Mouse (Mus musculus) liver, embryonic 14.5 days (tissue): ENCODE data around the gene Vezf1. TPM values are rescaled to one million over a fixed set of nuclear protein-coding genes. Genes with fewer than 3 reads are reported as not detected.

Source experiments
- ATAC-seq: fragments of 200-750 bp; cut with Nextera tagmentation; 2 replicates; pipeline ENCODE4 v1.8.0; 2017; ENCODE audit warnings: moderate number of reproducible peaks, mild to moderate bottlenecking, moderate library complexity; ENCODE audit not compliant: insufficient read depth
- DNase-seq, 3 experiments: peaks; one replicate each; pipeline ENCODE4 v3.0.0-alpha.2; 2012 to 2013; ENCODE audit warnings: low read depth in 3 of 3, low spot score in 3 of 3
- H3K27ac ChIP-seq: fragments of 300-500 bp; sonication (generic); 2 replicates; pipeline ENCODE4 v1.5.1; 2014; ENCODE audit warnings: moderate library complexity, mild to moderate bottlenecking, control low read depth, inconsistent platforms
- H3K27me3 ChIP-seq: fragments of 300-500 bp; sonication (generic); 2 replicates; pipeline ENCODE4 v1.6.1; 2014; ENCODE audit warnings: mild to moderate bottlenecking, low read length, moderate library complexity; ENCODE audit not compliant: control insufficient read depth, insufficient read depth
- H3K36me3 ChIP-seq: fragments of 300-500 bp; sonication (generic); replicated peaks from 2 replicates; pipeline ENCODE4 v1.6.1; 2014; ENCODE audit warnings: low read depth; ENCODE audit not compliant: control insufficient read depth, insufficient read depth
- H3K4me1 ChIP-seq, 2 experiments: fragments of 200-500 bp in 1 of 2; fragments of 300-500 bp in 1 of 2; sonication (generic) in 1 of 2; replicated peaks; 2 replicates each; pipeline ENCODE4 v1.6.1; 2012 to 2014; ENCODE audit warnings: antibody characterized with exemption in 1 of 2, inconsistent platforms in 1 of 2, low read length in 1 of 2; ENCODE audit not compliant: control insufficient read depth in 2 of 2, insufficient read depth in 2 of 2
- H3K4me2 ChIP-seq: fragments of 300-500 bp; sonication (generic); 2 replicates; pipeline ENCODE4 v1.6.1; 2014; ENCODE audit warnings: low read depth, mild to moderate bottlenecking, control low read depth, moderate library complexity
- H3K4me3 ChIP-seq, 2 experiments: fragments of 200-500 bp in 1 of 2; fragments of 300-500 bp in 1 of 2; sonication (generic) in 1 of 2; 2 replicates each; pipeline ENCODE4 v1.5.1; 2012 to 2014; ENCODE audit warnings: low read depth in 2 of 2, low read length in 2 of 2, mild to moderate bottlenecking in 2 of 2, control low read depth in 1 of 2, inconsistent platforms in 1 of 2, moderate library complexity in 1 of 2; ENCODE audit not compliant: insufficient read depth in 1 of 2
- H3K9ac ChIP-seq: fragments of 300-500 bp; sonication (generic); replicated peaks from 2 replicates; pipeline ENCODE4 v1.6.1; 2014; ENCODE audit warnings: mild to moderate bottlenecking, control low read depth, moderate library complexity
- H3K9me3 ChIP-seq: fragments of 300-500 bp; sonication (generic); 2 replicates; pipeline ENCODE4 v1.6.1; 2016; ENCODE audit warnings: low read length, mixed read lengths; ENCODE audit not compliant: control insufficient read depth
- CTCF ChIP-seq: IDR thresholded peaks from 2 replicates; pipeline ENCODE4 v1.5.1; 2016; ENCODE audit warnings: antibody characterized with exemption, low read depth, control low read depth
- EP300 ChIP-seq: IDR thresholded peaks from 2 replicates; pipeline ENCODE4 v1.6.1; 2016; ENCODE audit warnings: antibody characterized with exemption, low read depth
- WGBS: fragments of 180-500 bp; shearing (Covaris S2); extraction: QIAGEN DNeasy Blood & Tissue Kit; methylation state at CpG from one replicate; pipeline ENCODE4 v1.1.7; 2014; ENCODE audit not compliant: insufficient replicate concordance; 5-methylcytosine and 5-hydroxymethylcytosine counted together
- polyA plus RNA-seq, 2 experiments: library from polyadenylated mRNA; depleted of rRNA in 1 of 2; stranded (reverse) in 1 of 2; unstranded in 1 of 2; fragments of >200 nt; fragmentation: Nextera tagmentation in 1 of 2; extraction: Ambion mirVana in 1 of 2; gene quantifications; 2 replicates each; pipeline versions ENCODE4 v1.2.1 to v1.2.3; 2012 to 2014

Vezf1 gene
- polyA plus RNA-seq, 2 experiments: 5.7 to 7.5 TPM

DNA sequence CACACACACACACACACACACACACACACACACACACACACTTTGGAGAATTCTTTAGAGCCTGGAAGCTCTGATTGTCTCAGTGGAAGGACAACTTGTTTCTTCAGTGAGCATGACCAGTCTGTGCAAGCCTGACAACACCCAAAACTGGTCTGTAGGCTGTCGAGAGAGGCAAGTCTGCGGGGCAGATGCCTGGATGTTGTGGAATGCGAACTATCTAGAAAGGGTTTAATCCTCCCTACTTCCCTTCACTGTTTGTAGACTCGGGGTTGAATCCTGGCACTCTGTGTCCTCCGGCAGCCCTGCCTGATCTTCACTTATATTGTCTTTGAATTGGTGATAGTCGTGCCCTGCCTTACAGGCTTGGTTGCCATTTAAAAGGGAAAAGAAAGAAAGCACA is 55.7 kb downstream of the Vezf1 start:
- DNase-seq (no peak), ATAC-seq (no peak)
- Histone ChIP-seq H3K9me3 (no peaks in the 10 kb centered on the region), H3K27me3 (no peaks in the 10 kb centered on the region), H3K27ac (no peak overlapping the region), H3K9ac (no peak overlapping the region), H3K36me3 (no peaks in the 10 kb centered on the region), H3K4me3 (no peak overlapping the region), H3K4me2 (no peak overlapping the region), H3K4me1 (peaks cover 0 to 3% of the 10 kb centered on the region in 2 experiments; a peak in 2 of 4 replicates)
- TF ChIP-seq CTCF (no peak), EP300 (no peak)
- WGBS: 41% methylated on average over 6 of the region's 6 CpGs

DNA sequence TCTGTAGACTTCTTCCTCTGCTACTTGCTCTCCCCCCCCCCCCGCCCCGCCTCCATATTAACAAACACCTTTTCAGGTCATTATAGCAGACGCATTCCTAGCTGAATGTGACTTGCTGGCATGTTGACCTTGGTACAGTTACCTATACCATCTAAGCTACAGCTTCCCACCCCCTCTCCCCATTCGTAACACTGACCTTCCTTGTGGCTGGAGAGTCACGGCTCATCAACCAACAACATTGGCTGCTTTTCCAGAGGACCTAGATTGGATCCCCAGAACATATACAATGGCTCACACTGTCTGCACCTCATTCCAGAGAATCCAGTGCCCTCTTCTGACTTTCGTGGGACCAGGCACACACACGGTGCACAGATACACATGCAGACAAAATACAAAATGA is 57.4 kb downstream of the Vezf1 start:
- no peaks in the 10 kb centered on the region for H3K27me3 ChIP-seq
- WGBS: 64% methylated on average over 6 of the region's 7 CpGs
- no peak for TF ChIP-seq EP300
- peaks cover 0 to 3% of the 10 kb centered on the region in 2 experiments; a peak in 1 of 4 replicates for H3K4me1 ChIP-seq
- no peak for DNase-seq
- H3K27ac ChIP-seq: no peak overlapping the region
- H3K9ac ChIP-seq: no peak overlapping the region
- H3K36me3 ChIP-seq: no peaks in the 10 kb centered on the region
- H3K4me2 ChIP-seq: no peak overlapping the region
- ATAC-seq: no peak
- no peak overlapping the region for H3K4me3 ChIP-seq
- H3K9me3 ChIP-seq: no peaks in the 10 kb centered on the region

DNA sequence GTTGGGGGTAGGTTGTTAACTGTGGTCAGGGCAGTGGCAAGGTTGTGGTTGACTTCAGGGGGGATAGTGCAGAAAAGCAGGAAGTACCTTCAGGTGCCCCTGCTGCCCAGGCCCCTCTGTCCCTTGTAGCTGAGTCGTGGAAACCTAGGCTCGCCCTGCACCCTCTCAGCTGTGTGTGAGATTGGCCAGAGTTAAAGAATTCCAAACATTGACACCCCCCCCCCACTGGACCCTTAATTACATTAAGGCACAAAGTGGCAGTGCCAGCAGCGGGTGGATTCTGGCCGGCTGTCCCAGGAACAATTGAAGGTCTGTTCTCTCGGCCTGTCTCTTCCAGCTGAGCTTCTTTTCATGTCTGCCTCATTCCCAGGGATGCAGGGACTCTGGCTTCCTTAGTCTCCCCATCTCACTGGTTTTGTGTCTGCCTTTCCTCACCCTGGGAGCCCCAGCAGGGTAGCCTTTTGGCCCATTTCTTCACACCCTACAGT is 58.3 kb downstream of the Vezf1 start:
- WGBS: 38% methylated on average over 5 of the region's 5 CpGs
- DNase-seq (no peak), ATAC-seq (no peak)
- no peaks in the 10 kb centered on the region for H3K9me3 ChIP-seq
- H3K27ac ChIP-seq: no peak overlapping the region
- no peak overlapping the region for H3K9ac ChIP-seq
- no peaks in the 10 kb centered on the region for H3K36me3 ChIP-seq
- no peaks in the 10 kb centered on the region for H3K27me3 ChIP-seq
- no peak overlapping the region for H3K4me3 ChIP-seq
- no peak overlapping the region for H3K4me2 ChIP-seq
- peaks cover 0 to 3% of the 10 kb centered on the region in 2 experiments; a peak in 1 of 4 replicates for H3K4me1 ChIP-seq
- no peak for TF ChIP-seq EP300
- TF ChIP-seq CTCF: no peak

DNA sequence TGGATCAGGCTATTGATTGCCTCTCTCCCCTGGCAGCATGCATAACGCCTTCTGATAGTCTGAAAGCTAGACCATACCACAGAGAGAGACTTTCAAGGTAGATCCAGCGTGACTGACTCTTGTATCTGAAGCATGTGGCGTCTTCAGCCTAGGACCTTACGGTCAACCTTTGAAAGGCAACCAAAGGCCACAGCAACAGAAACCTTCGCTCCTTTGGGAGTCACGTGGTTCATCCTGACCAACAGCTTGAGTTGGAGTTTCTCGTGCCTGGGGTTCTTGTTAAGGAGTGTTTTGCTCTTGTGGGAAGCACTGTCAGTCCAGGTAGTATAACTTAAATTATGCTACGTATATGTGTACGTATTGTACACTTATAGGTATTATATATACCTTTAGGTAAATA is 60.4 kb downstream of the Vezf1 start:
- H3K9me3 ChIP-seq: no peaks in the 10 kb centered on the region
- DNase-seq: no peak
- no peak overlapping the region for H3K4me3 ChIP-seq
- TF ChIP-seq CTCF: no peak
- no peak for TF ChIP-seq EP300
- H3K4me2 ChIP-seq: no peak overlapping the region
- no peak overlapping the region for H3K27ac ChIP-seq
- no peaks in the 10 kb centered on the region for H3K36me3 ChIP-seq
- no peak overlapping the region for H3K9ac ChIP-seq
- no peaks in the 10 kb centered on the region for H3K27me3 ChIP-seq
- H3K4me1 ChIP-seq: peaks cover 0 to 8% of the 10 kb centered on the region in 2 experiments; a peak in 1 of 4 replicates
- WGBS: 73% methylated on average over 9 of the region's 9 CpGs
- ATAC-seq: no peak

DNA sequence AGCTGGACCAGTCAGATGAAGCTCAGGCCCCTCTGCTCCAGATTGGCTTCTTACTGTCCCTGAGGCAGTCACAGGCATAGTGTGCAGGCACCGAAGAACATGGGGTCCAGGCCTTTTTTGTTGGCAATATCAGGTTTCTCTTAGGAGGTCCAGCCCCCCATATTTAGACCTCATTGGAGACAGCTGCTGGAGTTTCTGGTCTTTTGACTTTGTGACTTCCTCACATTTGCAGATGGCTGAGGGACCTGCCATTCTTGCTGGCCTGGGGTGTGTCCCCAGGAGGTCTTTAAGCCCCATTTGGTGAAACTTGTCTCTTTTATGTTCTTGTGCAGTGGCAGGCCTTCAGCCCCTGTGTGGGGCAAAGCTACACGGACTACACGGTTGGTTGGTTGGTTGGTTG is 61.2 kb downstream of the Vezf1 start:
- H3K36me3 ChIP-seq: no peaks in the 10 kb centered on the region
- DNase-seq (no peak), ATAC-seq (no peak)
- no peaks in the 10 kb centered on the region for H3K9me3 ChIP-seq
- H3K4me2 ChIP-seq: no peak overlapping the region
- TF ChIP-seq EP300: no peak
- no peak for TF ChIP-seq CTCF
- WGBS: 67% methylated on average over 3 of the region's 3 CpGs
- no peak overlapping the region for H3K4me3 ChIP-seq
- H3K27me3 ChIP-seq: no peaks in the 10 kb centered on the region
- H3K9ac ChIP-seq: no peak overlapping the region
- H3K27ac ChIP-seq: no peak overlapping the region
- H3K4me1 ChIP-seq: peaks cover 0 to 8% of the 10 kb centered on the region in 2 experiments; a peak in 1 of 4 replicates
